Mouse (Mus musculus) erythroblast, embryonic 14.5 days (primary cell): ENCODE measurements around the gene Mtmr4. TPM values are rescaled to one million over a fixed set of nuclear protein-coding genes. Genes with fewer than 3 reads are reported as not detected.

ENCODE experiments used
- H3K27me3 ChIP-seq: 2 replicates; pipeline ENCODE4 v1.6.1; 2012; ENCODE audit warnings: inconsistent platforms; ENCODE audit not compliant: control insufficient read depth
- H3K36me3 ChIP-seq: 2 replicates; pipeline ENCODE4 v1.6.1; 2012; ENCODE audit warnings: mild to moderate bottlenecking, inconsistent platforms; ENCODE audit not compliant: control insufficient read depth
- H3K4me1 ChIP-seq: 2 replicates; pipeline ENCODE4 v1.6.1; 2012; ENCODE audit warnings: inconsistent platforms; ENCODE audit not compliant: control insufficient read depth
- H3K4me3 ChIP-seq: replicated peaks from 2 replicates; pipeline ENCODE3; 2012; ENCODE audit warnings: moderate library complexity, mild to moderate bottlenecking, inconsistent platforms
- H3K9me3 ChIP-seq: 2 replicates; pipeline ENCODE4 v1.6.1; 2012; ENCODE audit warnings: low read length, inconsistent platforms, mixed read lengths; ENCODE audit not compliant: control insufficient read depth
- GATA1 ChIP-seq: IDR thresholded peaks from 2 replicates; pipeline ENCODE4 v1.6.1; 2012; ENCODE audit warnings: low read length, inconsistent platforms, mixed read lengths
- TAL1 ChIP-seq: IDR thresholded peaks from 3 replicates; pipeline ENCODE4 v1.6.1; 2012; ENCODE audit warnings: low read length, inconsistent platforms, mixed read lengths
- polyA plus RNA-seq: library from polyadenylated mRNA; stranded (reverse); fragments of >175 nt; gene quantifications from 2 replicates; pipeline ENCODE4 v1.2.3, GENCODE M21; 2012

The Mtmr4 gene
- polyA plus RNA-seq, 1 experiment: 0.20 TPM

DNA sequence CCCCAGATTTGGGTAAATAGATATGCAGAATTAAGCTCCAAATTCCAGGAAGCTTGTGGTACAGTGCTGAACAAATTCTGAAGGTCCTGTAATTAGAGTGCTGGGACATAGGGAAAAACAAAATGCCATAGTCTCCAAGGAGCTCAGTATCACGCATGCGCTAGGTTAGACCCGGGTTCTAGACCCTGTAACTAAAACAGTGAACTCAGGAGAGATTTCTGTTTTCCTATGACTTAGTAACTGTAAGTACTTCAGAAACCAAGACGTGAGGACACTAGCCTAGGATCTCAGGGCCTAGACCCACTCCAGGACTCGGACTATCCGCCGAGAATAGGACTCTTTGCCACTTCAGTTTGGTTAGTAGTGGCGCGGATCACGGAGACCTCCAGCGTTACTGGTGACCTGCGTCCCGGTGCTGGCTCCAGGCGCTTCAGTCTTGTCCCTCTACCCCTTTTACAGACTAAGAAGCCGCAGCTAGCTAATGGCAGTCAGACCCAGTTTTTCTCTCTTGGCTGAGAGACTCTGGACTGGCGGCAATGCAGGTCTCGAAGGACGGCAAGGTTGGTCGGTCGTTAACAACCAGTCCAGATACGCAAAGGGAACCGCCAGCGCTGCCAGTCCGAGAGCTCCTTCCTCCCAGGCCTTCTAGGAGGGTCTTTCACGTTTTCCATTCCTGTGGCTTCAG is 979 bp upstream of the Mtmr4 start:
- Histone ChIP-seq H3K4me1 (peaks cover 62% of the 10 kb centered on the region), H3K4me3 (peak overlapping the region; percentile 89), H3K36me3 (peaks cover 21% of the 10 kb centered on the region), H3K27me3 (no peaks in the 10 kb centered on the region), H3K9me3 (no peaks in the 10 kb centered on the region)
- TF ChIP-seq TAL1 (no peak), GATA1 (no peak)

DNA sequence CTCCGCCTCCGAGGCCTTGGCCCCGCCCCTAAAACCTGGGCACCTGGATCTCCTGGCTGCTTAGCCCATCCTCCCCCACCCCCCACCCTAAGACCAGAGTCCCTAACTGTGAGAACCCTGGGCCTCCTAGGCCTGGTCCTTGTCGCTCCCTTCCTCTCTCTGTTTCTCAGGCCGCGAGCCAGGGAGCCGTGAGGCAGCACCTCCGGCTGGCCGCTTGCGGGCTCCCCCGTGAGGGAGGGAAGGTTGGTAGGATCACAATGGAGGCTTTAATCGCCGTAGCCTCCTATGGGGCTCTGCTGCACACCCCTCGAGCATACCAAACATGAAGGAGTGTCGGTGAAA is 363 bp downstream of the Mtmr4 start:
- Histone ChIP-seq H3K4me1 (peaks cover 70% of the 10 kb centered on the region), H3K9me3 (no peaks in the 10 kb centered on the region), H3K27me3 (no peaks in the 10 kb centered on the region), H3K36me3 (peaks cover 33% of the 10 kb centered on the region), H3K4me3 (peak overlapping the region; percentile 89)
- TF ChIP-seq TAL1 (no peak), GATA1 (no peak)

DNA sequence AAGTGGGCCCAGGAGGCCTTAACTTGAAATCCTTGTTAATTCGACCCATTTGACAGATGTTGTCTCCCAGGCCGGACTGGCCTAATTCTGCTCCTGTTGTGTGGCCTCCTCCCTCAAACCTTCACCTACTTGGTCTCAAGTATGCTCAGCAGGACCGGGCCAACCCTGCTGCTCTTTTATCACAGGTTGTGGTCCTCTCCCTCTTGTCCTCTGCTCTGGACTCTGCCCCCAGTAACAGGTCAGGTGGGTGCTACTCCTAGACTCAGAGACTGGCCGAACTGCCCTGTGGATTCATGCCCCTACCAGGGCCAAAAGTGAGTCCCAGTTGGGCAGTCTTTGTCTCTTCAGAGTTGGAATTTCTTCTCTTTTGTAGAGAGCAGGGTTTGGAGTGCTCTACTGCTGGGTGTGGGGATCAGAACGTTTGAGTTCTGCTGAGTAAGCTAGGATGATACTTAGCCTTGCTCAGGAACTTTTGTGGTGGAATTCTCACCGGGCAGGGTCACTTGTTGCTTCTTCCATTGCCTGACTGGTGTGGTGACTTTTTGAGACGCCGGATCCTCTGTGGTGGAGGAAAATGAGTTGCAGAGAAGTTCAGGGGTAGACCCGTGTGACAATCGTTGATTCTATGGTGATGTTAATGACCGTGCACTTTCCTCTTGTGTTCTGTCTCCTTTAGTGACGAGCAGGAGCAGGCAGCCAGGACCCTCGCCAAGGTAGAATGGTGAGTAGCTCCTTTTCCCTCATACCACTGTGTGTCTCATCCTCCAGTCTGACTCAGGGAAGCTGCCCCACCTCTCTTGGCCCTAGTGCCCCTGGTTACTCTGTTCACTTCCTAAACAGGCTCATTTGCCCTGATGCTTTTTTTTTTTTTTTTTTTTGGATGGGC is 994 bp downstream of the Mtmr4 start:
- Histone ChIP-seq H3K4me1 (peaks cover 70% of the 10 kb centered on the region), H3K9me3 (no peaks in the 10 kb centered on the region), H3K36me3 (peaks cover 40% of the 10 kb centered on the region), H3K4me3 (peak overlapping the region; percentile 89), H3K27me3 (no peaks in the 10 kb centered on the region)
- TF ChIP-seq TAL1: no peak

DNA sequence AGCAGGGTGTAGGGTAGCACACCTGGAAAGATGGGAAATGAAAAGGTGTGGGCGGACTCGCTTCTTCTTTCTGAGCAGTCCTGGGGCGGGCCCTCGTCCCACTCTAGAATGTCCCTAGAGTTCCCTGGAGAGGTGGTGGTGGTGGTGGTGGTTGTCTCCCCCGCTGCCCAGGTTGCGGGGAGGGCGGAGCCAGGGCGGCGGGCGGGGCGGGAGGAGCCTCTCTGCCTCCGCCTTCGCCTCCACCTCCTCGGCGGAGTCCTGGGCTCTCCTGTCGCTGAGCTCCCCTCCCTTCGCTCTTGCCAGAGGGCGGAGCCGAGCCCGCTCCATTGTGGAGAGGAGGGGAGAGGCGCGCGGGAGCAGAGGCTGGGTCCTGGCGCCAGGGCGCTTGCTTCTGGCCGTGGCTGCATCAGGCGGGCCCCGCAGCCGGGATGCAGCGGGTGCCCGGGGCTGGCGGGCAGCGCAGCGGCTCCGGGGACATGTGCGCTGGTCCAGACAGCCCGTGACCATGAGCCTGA is 3.4 kb downstream of the Mtmr4 start:
- TF ChIP-seq TAL1: no peak
- peaks cover 64% of the 10 kb centered on the region for H3K36me3 ChIP-seq
- H3K4me3 ChIP-seq: peak overlapping the region; percentile 70
- no peaks in the 10 kb centered on the region for H3K9me3 ChIP-seq
- H3K27me3 ChIP-seq: no peaks in the 10 kb centered on the region
- peaks cover 52% of the 10 kb centered on the region for H3K4me1 ChIP-seq

DNA sequence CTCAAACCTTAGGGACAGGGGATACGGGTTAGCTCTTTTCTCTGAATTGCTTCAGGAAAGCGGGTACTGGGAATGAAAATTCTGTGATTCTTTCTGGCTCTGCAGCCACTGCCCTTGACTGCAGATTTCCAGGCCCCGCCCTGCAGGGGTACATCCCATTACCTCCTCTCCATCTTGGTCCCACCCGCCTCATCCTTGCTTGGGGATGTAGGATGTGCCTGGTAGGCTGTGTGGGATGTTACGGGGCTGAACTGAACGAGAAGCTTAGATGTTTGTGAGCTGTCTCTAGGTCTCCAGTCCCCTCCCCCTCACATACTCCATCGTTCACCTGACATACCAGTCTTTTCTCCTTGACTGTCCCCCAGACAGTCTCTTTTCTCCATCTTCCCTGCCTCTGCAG is 4.0 kb downstream of the Mtmr4 start:
- Histone ChIP-seq H3K36me3 (peaks cover 70% of the 10 kb centered on the region), H3K27me3 (no peaks in the 10 kb centered on the region), H3K4me3 (peak overlapping the region; percentile 70), H3K4me1 (peaks cover 46% of the 10 kb centered on the region), H3K9me3 (no peaks in the 10 kb centered on the region)
- TF ChIP-seq TAL1: no peak

DNA sequence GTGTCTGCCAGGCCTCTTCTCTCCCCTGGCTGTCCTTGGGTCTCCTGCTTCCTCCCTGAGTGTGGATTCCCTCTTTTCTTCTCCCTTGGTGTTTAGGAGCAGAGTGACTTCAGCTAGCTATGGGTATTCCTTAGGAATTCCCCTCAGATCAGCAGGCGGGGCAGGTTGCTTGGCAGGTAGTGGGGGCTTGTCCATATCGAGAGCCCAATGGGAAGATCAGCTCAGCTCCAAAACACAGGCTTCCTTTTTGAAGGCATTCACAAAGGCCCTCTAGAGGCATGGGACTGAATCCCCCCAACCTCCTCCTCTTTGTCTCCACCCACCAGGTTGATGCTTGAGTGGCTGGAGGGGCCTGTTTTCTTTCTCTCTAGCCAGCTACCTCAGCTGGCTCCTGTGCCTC is 4.5 kb downstream of the Mtmr4 start:
- peaks cover 45% of the 10 kb centered on the region for H3K4me1 ChIP-seq
- H3K4me3 ChIP-seq: no peak overlapping the region
- no peaks in the 10 kb centered on the region for H3K27me3 ChIP-seq
- H3K9me3 ChIP-seq: no peaks in the 10 kb centered on the region
- no peak for TF ChIP-seq GATA1
- TF ChIP-seq TAL1: no peak
- H3K36me3 ChIP-seq: peaks cover 75% of the 10 kb centered on the region

DNA sequence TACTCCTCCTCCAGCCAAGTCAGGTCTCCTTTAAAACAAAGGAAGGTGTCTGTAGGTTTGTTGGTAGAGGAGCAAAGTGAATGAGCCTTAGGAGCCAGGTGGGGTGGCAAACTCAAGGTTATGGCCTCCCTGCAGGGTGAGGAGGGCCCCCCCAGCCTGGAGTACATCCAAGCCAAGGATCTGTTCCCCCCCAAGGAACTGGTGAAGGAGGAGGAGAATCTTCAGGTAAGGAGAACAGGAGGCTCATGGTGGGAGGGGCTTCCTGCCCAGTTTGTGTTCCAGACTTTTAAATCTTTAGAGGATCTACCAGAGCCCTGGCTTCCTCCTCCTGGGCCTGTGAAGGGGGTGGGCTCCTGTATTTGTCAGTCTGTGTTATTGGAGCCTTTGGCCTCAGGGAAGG is 5.1 kb downstream of the Mtmr4 start:
- H3K36me3 ChIP-seq: peaks cover 81% of the 10 kb centered on the region
- peaks cover 45% of the 10 kb centered on the region for H3K4me1 ChIP-seq
- no peaks in the 10 kb centered on the region for H3K9me3 ChIP-seq
- no peaks in the 10 kb centered on the region for H3K27me3 ChIP-seq
- TF ChIP-seq GATA1: no peak
- no peak for TF ChIP-seq TAL1
- no peak overlapping the region for H3K4me3 ChIP-seq

DNA sequence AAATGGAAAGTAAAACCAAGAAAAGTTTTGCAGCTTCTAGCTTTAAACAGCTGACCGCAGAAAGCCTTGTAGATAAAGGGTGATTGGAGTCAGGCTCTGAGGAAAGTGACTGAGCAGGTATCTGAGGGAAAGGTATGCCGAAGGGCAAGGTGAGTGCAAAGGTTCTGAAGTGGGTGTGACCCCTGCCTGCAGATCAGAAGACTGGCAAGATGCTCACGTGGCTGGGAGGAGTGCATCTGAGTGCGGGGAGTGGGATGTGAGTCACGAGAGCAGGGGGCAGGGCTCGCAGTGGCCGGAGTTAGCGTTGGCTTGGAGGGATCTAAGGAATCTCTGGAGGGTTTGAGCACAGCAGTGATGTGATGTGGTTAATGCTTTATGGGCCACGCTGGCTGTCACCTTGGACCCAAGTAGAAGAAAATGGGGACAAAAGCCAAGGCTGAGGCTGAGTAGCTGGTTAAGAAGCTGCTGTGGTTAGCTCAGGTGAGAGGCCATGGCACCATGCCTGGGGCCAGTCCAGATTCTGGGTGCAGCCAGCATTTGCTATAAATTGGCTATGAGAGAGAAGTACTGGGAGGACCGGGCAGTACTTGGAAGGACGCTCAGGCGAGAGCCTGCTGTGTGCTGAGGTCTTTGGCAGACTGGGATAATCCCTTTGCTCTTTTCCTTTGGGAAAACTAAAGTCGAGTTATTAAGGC is 7.6 kb downstream of the Mtmr4 start:
- Histone ChIP-seq H3K4me3 (no peak overlapping the region), H3K36me3 (peaks cover 92% of the 10 kb centered on the region), H3K4me1 (peaks cover 22% of the 10 kb centered on the region), H3K27me3 (no peaks in the 10 kb centered on the region), H3K9me3 (no peaks in the 10 kb centered on the region)
- TF ChIP-seq TAL1 (no peak), GATA1 (no peak)

DNA sequence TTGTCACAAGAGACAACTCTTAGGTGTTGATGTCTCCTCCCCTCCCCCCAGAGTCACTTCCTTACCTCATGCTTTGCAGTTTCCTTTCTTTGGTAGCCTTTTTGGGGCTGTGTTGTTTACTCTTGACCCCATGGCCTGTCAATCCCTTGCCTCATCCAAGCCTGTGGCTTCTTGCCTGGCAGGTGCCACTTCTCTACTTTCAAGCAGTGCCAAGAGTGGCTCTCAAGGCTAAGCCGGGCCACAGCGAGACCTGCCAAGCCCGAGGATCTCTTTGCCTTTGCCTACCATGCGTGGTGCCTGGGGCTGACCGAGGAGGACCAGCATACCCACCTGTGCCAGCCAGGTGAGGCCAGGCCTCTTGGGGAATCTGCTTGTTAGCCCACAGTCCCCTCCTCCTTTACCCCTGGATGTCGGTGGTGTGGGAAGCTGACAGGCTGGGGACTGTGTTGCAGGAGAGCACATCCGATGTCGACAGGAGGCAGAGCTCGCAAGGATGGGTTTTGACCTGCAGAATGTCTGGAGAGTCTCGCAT is 8.4 kb downstream of the Mtmr4 start:
- Histone ChIP-seq H3K4me1 (peaks cover 14% of the 10 kb centered on the region), H3K36me3 (peaks cover 94% of the 10 kb centered on the region), H3K9me3 (no peaks in the 10 kb centered on the region), H3K4me3 (no peak overlapping the region), H3K27me3 (no peaks in the 10 kb centered on the region)
- TF ChIP-seq GATA1 (no peak), TAL1 (no peak)
